Mouse (Mus musculus): Measurements from ENCODE around the gene Rhbdl3. TPM values are rescaled to one million over a fixed set of nuclear protein-coding genes. Genes with fewer than 3 reads are reported as not detected.
"Not testable (repeated sequence)": the region's sequence is repeated elsewhere in the genome, so short reads cannot be mapped to it uniquely, and the experiment has no call there.

The Rhbdl3 gene
- total and polyA plus RNA-seq, 3 experiments = 1.3 to 4.9 (median 1.3) TPM

DNA sequence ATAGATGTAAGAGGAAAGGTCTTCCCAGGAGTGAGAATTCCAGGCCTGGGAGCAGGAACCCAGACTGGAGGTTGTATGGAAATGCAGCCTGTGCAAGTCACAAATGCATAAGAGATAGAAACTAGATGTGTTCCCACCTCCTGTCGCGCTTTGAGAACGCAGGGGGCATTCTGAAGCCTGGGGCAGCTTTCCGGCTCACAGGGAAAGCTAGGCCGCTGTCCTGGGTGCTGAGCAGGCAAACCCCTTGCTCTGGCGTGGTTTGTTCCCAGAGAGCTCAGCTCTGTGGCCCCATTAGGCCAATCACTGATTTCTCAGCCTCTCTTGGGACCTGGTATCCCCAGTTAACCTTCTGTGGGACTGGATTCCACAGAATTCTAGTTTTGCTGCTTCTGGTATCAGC, 11.9 kb downstream of the Rhbdl3 start:
- no peak for DNase-seq

GRCm38 (mm10) chr11:80313462-80313861, 12.8 kb downstream of the Rhbdl3 start:
- no peak for DNase-seq

DNA sequence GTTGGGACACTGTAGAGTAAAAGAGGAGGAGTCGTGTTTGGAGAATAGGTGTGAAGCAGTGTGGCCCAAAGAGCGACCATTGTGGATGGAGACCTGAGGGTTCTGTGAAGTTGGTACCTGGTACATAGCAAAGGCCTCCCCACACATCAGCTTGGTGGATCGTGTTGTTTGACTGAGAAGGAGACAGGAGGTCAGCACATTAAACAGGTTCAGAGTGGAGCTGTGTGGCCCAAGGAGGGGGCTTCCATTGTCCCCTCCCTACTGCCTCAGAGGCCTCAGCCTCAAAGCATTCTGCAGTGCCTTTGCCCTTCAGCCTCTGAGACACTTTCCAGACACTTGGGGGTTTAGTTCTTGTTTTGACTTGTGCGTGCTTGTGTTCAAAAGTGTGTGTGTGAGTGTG, 13.2 kb downstream of the Rhbdl3 start:
- no peak for DNase-seq

- no peak for DNase-seq
Observed at GRCm38 (mm10) chr11:80315743-80316639, 15.3 kb downstream of the Rhbdl3 start.

GRCm38 (mm10) chr11:80323255-80323654, 22.5 kb downstream of the Rhbdl3 start:
- no peak for DNase-seq

DNA sequence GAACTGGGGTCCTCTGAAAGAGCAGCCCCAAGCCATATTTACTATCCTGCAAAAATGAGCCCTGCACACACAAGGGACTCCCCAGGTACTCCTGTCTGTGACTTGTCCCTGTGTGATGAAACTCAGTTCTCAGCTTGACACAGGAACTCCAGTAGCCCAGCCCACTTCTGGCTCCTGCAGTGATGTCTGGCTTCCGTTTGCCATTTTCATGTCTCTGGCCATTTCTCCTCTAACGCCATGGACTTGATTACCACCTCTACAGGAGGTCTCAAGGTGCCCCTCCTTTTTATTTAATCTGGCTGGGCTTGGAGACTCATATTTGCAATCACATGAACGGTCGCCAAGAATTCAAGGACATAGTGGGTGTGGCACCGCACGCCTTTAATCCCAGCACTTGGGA, 23.9 kb downstream of the Rhbdl3 start:
- no peak for DNase-seq

- no peak for DNase-seq
Observed at GRCm38 (mm10) chr11:80332709-80333400, 32.1 kb downstream of the Rhbdl3 start.

- DNase-seq = peak; percentile 79
Observed at GRCm38 (mm10) chr11:80335609-80336350, 35.1 kb downstream of the Rhbdl3 start.

DNA sequence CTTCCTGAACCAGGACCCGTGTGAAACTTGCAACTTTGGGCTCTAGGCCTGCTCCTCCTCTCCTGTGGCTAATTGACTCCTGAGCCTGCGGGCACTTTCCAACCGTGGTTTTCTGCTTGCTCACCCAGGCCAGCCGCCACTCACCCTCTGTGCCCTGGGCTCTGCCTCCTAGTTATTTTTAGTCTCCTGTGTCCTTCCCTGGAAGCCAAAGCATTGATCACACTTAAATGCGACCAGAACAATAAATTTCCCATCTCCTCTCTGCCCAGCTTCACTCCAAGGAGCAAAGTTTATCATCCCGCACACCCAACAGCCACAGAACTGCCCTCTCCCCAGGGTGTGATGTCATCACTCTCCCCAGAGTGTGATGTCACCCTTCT, 35.6 kb downstream of the Rhbdl3 start:
- peak; percentile 76 for DNase-seq

DNA sequence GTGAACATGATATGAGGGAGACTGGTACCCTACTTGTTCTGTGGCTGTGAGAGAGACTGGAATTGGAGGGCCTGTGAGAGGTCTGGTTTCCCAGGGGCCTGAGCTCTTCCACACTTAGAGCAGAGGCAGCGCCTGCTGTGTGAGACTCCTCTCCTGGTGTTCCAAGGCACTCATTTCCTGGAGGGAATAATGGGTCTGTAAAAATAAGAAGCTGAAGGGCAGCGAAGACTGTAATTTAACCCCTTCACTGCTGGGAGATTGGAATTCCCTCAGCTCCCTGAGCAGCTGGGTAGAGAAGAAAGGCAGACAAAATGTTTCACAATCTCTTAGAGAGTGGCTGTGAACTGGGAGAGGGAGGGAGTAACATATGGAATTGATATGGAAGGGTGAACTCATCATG, 41.8 kb downstream of the Rhbdl3 start:
- no peak for DNase-seq

- peak; percentile 85 for DNase-seq
Observed at GRCm38 (mm10) chr11:80351832-80352430, 51.2 kb downstream of the Rhbdl3 start.

DNA sequence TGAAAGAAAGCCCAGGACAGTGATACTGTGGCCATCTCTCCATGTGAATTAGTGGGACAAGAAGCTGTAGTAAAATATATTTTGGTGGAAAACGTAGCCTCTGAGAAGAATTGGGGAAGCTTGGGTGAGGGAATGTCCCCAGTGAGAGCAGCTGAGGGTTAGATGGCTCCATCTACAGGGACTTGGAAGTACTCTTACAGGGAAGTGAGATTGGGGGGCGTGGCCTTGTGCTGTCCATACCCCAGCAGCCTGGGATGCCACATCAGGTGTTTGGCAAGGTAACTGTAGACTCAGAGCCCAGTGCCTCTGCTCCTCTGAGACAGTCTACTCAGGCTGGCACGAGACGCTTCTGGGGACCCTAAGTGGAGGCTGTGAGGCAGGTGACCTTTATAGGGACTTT, 54.1 kb downstream of the Rhbdl3 start:
- DNase-seq = no peak

DNA sequence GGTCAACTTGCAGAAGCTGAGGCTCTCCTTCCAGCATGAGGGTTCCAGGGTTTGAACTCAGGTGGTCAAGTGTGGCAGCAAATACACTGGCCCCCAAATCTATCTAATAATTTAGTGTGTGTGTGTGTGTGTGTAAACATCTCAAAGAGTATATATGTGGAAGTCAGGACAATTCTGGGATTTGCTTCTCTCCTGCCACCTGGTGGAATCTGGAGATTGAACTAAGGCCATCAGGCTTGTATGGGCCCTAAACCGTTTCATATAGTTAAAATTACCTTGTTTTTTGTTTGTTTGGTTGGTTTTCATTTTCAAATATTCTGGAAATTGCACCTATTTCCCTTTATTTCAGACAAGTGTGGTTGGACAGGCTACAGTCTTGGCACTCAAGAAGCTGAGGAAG, 68.2 kb downstream of the Rhbdl3 start:
- DNase-seq = no peak

- no peak for DNase-seq
Observed at GRCm38 (mm10) chr11:80376651-80377050, 75.9 kb downstream of the Rhbdl3 start.

- peak; percentile 91 for DNase-seq
Observed at GRCm38 (mm10) chr11:80377712-80378451, 77.2 kb downstream of the Rhbdl3 start, which contains the start of gene 5730455P16Rik. Gene 5730455P16Rik (minus strand): TSS chr11:80378034.

DNA sequence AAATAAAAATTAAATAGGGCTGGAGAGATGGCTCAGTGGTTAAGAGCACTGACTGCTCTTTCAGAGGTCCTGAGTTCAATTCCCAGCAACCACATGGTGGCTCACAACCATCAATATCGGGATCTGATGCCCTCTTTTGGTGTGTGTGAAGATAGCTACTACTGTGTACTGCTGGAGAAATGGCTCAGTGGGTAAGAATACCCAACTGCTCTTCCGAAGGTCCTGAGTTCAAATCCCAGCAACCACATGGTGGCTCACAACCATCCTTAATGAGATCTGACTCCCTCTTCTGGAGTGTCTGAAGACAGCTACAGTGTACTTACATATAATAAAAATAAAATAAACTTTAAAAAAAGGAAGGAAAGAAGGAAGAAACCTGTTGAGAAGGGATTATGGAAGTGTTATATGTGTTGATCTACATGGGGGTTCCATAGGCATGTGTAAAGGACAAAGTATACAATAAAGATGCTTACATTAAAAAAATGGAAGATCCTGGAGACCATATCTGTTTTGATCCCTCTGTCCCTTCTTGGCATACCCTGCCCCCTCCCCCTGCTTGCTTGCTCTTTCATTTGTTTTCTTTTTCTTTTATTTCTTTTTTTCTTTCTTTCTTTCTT, 77.8 kb downstream of the Rhbdl3 start:
- DNase-seq = not testable (repeated sequence)

- DNase-seq = not testable (repeated sequence)
Observed at GRCm38 (mm10) chr11:80379184-80379583, 78.5 kb downstream of the Rhbdl3 start.

DNA sequence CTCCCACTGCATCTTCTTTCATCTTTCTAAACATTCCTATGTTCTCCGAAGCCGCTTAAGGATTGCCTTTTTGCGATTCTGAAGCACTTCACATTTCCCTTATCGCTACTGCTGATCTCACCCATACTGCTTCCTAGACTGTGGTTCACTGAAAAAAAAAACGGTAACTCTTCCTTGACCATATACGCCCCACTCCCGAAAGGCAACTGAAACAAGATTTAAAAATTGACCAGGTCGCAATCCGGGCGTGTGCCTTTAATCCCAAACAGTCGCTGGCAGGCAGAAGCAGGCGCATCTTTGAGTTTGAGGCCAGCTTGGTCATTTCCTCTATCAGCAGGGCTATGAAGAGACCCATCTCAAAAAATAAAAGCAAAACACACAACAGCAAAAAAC, 81.9 kb downstream of the Rhbdl3 start:
- DNase-seq = peak; percentile 59

DNA sequence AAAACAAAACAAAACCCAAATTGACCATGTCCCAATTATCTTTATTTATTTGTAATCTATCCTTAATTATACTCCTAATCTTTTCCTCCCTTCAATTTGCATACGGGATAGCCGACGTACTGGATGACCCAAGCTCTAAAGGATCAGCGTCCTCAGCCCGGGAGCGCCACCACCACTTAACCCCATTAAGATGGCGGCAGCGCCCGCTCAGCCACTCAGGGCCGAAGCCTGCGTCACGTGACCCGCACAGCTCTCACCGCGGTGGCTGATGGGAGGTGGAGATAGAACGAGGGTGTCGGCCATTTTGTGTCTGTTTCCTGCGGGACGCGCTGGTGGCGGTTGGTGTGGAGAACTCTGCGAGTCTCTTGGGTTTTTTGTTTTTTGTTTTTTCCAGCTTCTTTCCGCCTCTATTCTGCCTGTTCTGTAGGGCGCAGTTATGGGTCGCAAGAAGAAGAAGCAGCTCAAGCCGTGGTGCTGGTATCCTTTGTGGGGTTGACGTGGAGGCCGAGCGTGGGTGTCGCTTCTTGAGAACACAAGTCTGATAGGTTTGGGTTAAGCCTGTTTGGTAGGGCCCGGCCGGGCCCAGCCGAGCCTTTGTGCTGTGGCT, 82.4 kb downstream of the Rhbdl3 start, which contains the start of gene Zfp207:
Gene Zfp207 (plus strand): TSS at position 261 of the 607 bp plus-strand sequence.
- DNase-seq = peak; percentile 97

DNA sequence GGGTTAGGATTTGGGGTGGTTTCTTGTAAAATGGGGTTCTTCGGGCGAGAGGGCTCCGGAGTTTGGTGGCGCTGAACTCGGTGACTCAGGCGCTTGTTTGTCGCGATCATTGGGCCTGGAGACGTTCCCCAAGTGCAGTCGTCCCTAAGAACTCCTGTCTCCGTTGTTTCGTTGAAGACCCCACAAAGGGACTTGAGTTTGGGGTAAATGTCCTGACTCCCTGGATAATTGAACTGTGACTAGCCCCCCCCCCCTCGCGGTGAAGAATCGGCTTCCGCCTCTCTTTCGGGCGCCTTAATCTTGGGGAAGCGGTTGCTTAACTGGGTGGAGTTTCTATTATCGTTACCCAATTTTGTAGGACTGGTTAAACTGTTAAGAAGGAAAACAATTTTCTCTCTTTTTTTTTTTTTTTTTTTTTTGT, 82.9 kb downstream of the Rhbdl3 start:
- DNase-seq = no peak
